Comparison of ENCODE assay signal across 14 mouse cellular contexts in genomic region chr6:97429688-97430343, GRCm38 (mm10).
DNase-seq lines count a peak whose midpoint lies in the region; ATAC-seq and TF ChIP-seq lines count a peak whose summit lies in the region.
"Had no signal": no experiment of that assay in that cellular context is flagged by ENCODE, and none has a peak within 500 bp of the region (broad histone marks: within the 10 kb centered on the region; RNA-seq: fewer than 3 reads in every experiment).

No protein-coding gene starts in this region.

- no peak for TF ChIP-seq CTCF in kidney, adult 2 months (conservative IDR thresholded peaks at IDR 0.05; ENCODE audit: insufficient read depth, insufficient read length, low read depth, low read length)
- TF ChIP-seq CTCF in bone marrow macrophage, adult 2 months (IDR thresholded peaks at IDR 0.05; ENCODE audit: low read depth, low read length): no peak
- no peak for TF ChIP-seq CTCF in kidney, postnatal 0 days (IDR thresholded peaks at IDR 0.05; ENCODE audit: low read depth)

- H3K36me3 ChIP-seq in kidney, adult 2 months (ENCODE audit: control insufficient read depth, insufficient read depth, low read length): no peaks in the 10 kb centered on the region
- no peaks in the 10 kb centered on the region for H3K36me3 ChIP-seq in kidney, postnatal 0 days (ENCODE audit: insufficient read depth, low read length)
- H3K36me3 ChIP-seq in hindbrain, embryonic 11.5 days (ENCODE audit: control insufficient read depth, insufficient read depth, low read length): no peaks in the 10 kb centered on the region
- H3K36me3 ChIP-seq in forebrain, embryonic 16.5 days (ENCODE audit: control insufficient read depth, insufficient read depth): no peaks in the 10 kb centered on the region
- H3K36me3 ChIP-seq: embryonic facial prominence, embryonic 12.5 days; limb, embryonic 12.5 days had no signal

- peak; percentile 83 for ATAC-seq in kidney, postnatal 0 days (replicated peaks; ENCODE audit: low FRiP score, low read depth)
- peak; percentile 26; the same call in 1 of the 2 replicates for ATAC-seq in megakaryocyte-erythroid progenitor cell, adult 5-6 weeks (replicated peaks; ENCODE audit: low FRiP score, low TSS enrichment, poor library complexity, severe bottlenecking)
- ATAC-seq in hindbrain, embryonic 11.5 days (ENCODE audit: low FRiP score): no peak
- ATAC-seq in forebrain, embryonic 16.5 days: no peak

- 24% methylated on average over 2 of the region's 2 CpGs for WGBS in kidney, adult 2 months
- 31% methylated on average over 2 of the region's 2 CpGs for WGBS in kidney, postnatal 0 days
- whole genome bisulfite sequencing in hindbrain, embryonic 11.5 days: 47% methylated on average over 2 of the region's 2 CpGs
- 55% methylated on average over 2 of the region's 2 CpGs for WGBS in forebrain, embryonic 16.5 days

- H3K4me2 ChIP-seq in kidney, postnatal 0 days (ENCODE audit: low read length): no peak overlapping the region
- H3K4me2 ChIP-seq in hindbrain, embryonic 11.5 days (replicated peaks; ENCODE audit: low read depth, low read length): no peak overlapping the region
- no peak overlapping the region for H3K4me2 ChIP-seq in forebrain, embryonic 16.5 days (ENCODE audit: low read length)
- H3K4me2 ChIP-seq: embryonic facial prominence, embryonic 12.5 days; hindbrain, embryonic 14.5 days; limb, embryonic 12.5 days had no signal

- peaks cover 29% of the 10 kb centered on the region for H3K4me1 ChIP-seq in kidney, adult 2 months (ENCODE audit: control insufficient read depth, insufficient read depth, low read length)
- H3K4me1 ChIP-seq in bone marrow macrophage, adult 2 months (ENCODE audit: control insufficient read depth, insufficient read depth, low read length): peaks cover 49% of the 10 kb centered on the region
- no peaks in the 10 kb centered on the region for H3K4me1 ChIP-seq in kidney, postnatal 0 days (replicated peaks; ENCODE audit: insufficient read depth, low read length)
- H3K4me1 ChIP-seq in hindbrain, embryonic 11.5 days (replicated peaks; ENCODE audit: control insufficient read depth, insufficient read depth, low read length): no peaks in the 10 kb centered on the region
- H3K4me1 ChIP-seq in forebrain, embryonic 16.5 days (replicated peaks; ENCODE audit: control insufficient read depth, insufficient read depth, low read length): no peaks in the 10 kb centered on the region
- H3K4me1 ChIP-seq: embryonic facial prominence, embryonic 12.5 days; limb, embryonic 12.5 days had no signal

- no peak overlapping the region for H3K4me3 ChIP-seq in kidney, adult 2 months (ENCODE audit: insufficient read depth, low read depth, low read length)
- peak overlapping the region; percentile 80 for H3K4me3 ChIP-seq in bone marrow macrophage, adult 2 months (ENCODE audit: insufficient read depth, low read length)
- H3K4me3 ChIP-seq in kidney, postnatal 0 days (replicated peaks; ENCODE audit: low read depth, low read length): no peak overlapping the region
- no peak overlapping the region for H3K4me3 ChIP-seq in hindbrain, embryonic 11.5 days (ENCODE audit: low read depth, low read length)
- no peak overlapping the region for H3K4me3 ChIP-seq in forebrain, embryonic 16.5 days (replicated peaks; ENCODE audit: low read length)
- H3K4me3 ChIP-seq: embryonic facial prominence, embryonic 12.5 days; limb, embryonic 12.5 days had no signal

- H3K27me3 ChIP-seq in kidney, adult 2 months (replicated peaks; ENCODE audit: control insufficient read depth, insufficient read depth, low read length): no peaks in the 10 kb centered on the region
- no peaks in the 10 kb centered on the region for H3K27me3 ChIP-seq in kidney, postnatal 0 days (ENCODE audit: insufficient read depth, low read length)
- H3K27me3 ChIP-seq in hindbrain, embryonic 11.5 days (ENCODE audit: control insufficient read depth, insufficient read depth, low read length): no peaks in the 10 kb centered on the region
- H3K27me3 ChIP-seq in forebrain, embryonic 16.5 days (replicated peaks; ENCODE audit: control insufficient read depth, insufficient read depth, low read length): no peaks in the 10 kb centered on the region
- H3K27me3 ChIP-seq: embryonic facial prominence, embryonic 12.5 days had no signal

- no peaks in the 10 kb centered on the region for H3K9me3 ChIP-seq in kidney, postnatal 0 days (replicated peaks; ENCODE audit: low read length)
- H3K9me3 ChIP-seq in hindbrain, embryonic 11.5 days (ENCODE audit: control insufficient read depth, low read length): no peaks in the 10 kb centered on the region
- no peaks in the 10 kb centered on the region for H3K9me3 ChIP-seq in forebrain, embryonic 16.5 days (ENCODE audit: control insufficient read depth, low read length)
- H3K9me3 ChIP-seq: embryonic facial prominence, embryonic 12.5 days; limb, embryonic 12.5 days had no signal

- peak overlapping the region; percentile 96 for H3K27ac ChIP-seq in kidney, adult 2 months (ENCODE audit: insufficient read depth, low read depth, low read length)
- peak overlapping the region; percentile 97 for H3K27ac ChIP-seq in bone marrow macrophage, adult 2 months (ENCODE audit: insufficient read depth, low read depth, low read length)
- H3K27ac ChIP-seq in kidney, postnatal 0 days: peak overlapping the region; percentile 54
- H3K27ac ChIP-seq in hindbrain, embryonic 11.5 days (ENCODE audit: low read depth, low read length): no peak overlapping the region
- no peak overlapping the region for H3K27ac ChIP-seq in forebrain, embryonic 16.5 days (ENCODE audit: low read length)
- H3K27ac ChIP-seq: embryonic facial prominence, embryonic 12.5 days; hindbrain, embryonic 14.5 days; limb, embryonic 12.5 days had no signal

- TF ChIP-seq POLR2A in kidney, adult 2 months (IDR thresholded peaks at IDR 0.05; ENCODE audit: low read depth, low read length): no peak
- no peak for TF ChIP-seq POLR2A in bone marrow macrophage, adult 2 months (IDR thresholded peaks at IDR 0.05; ENCODE audit: borderline replicate concordance, low read depth, low read length)

- H3K9ac ChIP-seq in kidney, postnatal 0 days (ENCODE audit: low read depth, low read length): no peak overlapping the region
- no peak overlapping the region for H3K9ac ChIP-seq in hindbrain, embryonic 11.5 days (ENCODE audit: low read depth, low read length)
- no peak overlapping the region for H3K9ac ChIP-seq in forebrain, embryonic 16.5 days (replicated peaks; ENCODE audit: low read depth, low read length)
- H3K9ac ChIP-seq: embryonic facial prominence, embryonic 12.5 days; hindbrain, embryonic 14.5 days; limb, embryonic 12.5 days had no signal

- peak; percentile 71 for DNase-seq in kidney, adult 2 months
- DNase-seq in kidney, adult 11 months: no peak
- no peak for DNase-seq in kidney, postnatal 0 days (ENCODE audit: low spot score)
- no peak for DNase-seq in hindbrain, embryonic 11.5 days (ENCODE audit: low spot score)
- DNase-seq: adrenal gland, postnatal 25 days; cerebellum, adult 18-20 months; lung, postnatal 10 days; thymus, postnatal 4 days had no signal

Comparison
In these comparisons a context has a peak if more than half of its experiments do, and no peak if none do; other contexts are left out.
1. H3K27ac ChIP-seq: peak in kidney, adult 2 months (single experiment), bone marrow macrophage, adult 2 months (single experiment) and kidney, postnatal 0 days (single experiment); none in hindbrain, embryonic 11.5 days (single experiment) and forebrain, embryonic 16.5 days (single experiment).
2. ATAC-seq: peak in kidney, postnatal 0 days (single experiment) and megakaryocyte-erythroid progenitor cell, adult 5-6 weeks (single experiment); none in hindbrain, embryonic 11.5 days (single experiment) and forebrain, embryonic 16.5 days (single experiment).